Mouse (Mus musculus) kidney, postnatal 36 days (tissue): ENCODE data around the gene Rrbp1.
A peak's percentile ranks its signal among the peaks of the same experiment; 100 is the strongest.

Experiments
- DNase-seq, 2 experiments: peaks; one replicate each; pipeline ENCODE4 v3.0.0; 2021 to 2022; ENCODE audit warnings: mixed read lengths in 2 of 2

The Rrbp1 gene

DNA sequence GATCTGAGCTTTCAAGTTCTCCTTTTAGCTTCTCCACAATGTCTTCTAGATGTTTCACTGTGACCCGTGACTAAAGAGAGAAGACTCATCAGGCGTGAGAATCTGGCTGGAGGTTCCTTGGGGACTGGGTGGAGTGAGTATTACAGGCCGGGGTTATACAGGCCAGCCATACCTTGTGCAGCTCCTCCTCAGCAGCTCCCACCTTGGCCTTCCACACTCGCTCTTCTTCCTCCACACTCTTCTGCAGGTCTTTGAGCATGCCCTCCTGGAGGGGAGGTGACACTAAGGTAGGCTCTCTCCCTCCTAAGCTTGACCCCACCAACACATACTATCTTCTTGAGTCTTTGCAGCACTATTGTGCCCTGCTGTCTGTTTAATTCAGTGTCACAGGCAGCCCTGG is 57.1 kb downstream of the Rrbp1 start:
- DNase-seq, result no peak

DNA sequence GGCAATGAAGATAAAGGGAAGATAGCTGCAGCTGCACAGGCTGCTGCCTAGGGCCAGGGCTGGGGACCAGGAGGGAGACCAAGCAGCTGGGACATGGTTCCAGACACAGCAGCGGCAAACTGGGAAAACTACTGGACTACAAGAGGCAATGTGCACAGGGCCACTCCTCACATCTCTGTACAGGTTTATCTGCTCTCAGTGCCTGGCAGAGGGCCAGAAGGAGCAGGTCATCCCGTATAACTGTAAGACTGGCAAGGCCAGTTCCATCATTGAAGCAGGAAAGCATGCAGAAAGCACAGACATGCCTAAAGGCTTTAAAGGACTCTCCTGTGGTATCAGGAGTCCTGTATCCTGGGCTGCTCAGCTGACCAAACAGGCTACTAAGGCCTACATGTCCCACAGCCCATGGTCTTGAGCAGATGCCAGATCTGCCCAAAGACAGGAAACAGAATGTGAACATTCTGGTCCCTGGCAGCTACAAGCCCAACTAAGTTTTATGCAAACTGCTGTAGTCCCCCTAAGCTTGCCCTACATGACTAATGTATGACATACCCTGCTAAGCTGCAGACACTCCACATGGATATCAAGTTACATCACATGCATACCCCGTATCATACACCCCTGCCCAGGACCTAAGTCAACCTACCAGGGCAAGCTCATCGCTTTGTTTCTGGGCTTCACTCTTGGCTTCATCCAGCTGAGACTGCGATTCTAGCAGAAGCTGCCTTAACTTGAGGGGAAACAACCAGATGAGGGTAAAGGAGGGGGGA is 59.3 kb downstream of the Rrbp1 start:
- DNase-seq, result peak; percentile 35 to 67

DNA sequence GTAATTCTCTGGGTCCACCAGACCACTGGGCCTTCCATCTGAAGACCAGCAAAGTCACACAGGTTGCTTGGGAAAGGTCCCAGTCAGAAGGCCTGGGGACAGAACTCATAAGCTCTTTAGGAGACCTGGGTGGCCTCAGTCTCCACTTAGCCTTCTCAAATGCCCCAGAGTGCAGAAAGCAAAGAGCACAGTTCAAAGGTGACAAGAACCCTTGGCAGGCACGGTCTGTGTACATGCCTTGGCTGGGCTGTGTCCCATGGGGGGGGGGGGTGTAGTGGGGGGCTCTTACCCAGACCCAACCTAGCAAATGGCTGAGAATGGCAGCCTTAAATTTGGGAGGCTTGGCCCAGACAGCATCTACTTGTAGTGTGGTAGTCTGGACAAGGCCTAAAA is 60.0 kb downstream of the Rrbp1 start:
- peak in 1 of 2 experiments; percentile 51 for DNase-seq

DNA sequence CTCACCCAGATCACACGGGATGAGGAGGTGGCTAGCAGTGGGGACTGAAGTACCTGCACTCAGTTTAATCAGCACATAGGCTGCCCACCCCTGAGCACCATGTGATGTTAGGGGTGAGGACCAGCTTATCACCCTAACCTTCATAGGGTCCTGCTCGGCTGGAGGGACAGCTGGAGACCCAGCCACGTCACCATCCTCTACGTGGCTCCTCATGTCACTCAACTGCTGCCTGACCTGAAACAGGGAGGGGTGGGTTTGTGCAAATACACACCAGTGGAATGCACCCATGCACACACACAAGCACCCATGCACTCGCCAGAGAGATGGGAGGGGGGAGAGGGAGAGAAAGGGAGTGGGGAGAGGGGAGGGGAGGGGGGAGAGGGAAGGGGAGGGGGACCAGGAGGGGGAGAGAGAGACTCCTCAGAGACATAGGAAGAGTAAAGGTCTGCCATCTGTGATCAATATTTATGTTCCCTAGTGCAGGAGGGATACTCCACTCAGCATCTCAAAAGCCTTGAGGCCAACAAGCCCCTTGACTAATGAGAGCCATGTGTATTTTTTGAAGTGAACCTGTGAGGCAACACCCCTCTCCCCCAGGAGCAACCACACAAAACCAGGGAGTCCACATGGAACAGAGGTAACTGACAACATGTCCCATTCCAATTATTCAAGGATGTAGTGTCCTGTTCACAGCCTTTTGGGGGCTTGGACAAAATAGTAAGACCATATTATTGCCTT is 60.6 kb downstream of the Rrbp1 start:
- no peak for DNase-seq

DNA sequence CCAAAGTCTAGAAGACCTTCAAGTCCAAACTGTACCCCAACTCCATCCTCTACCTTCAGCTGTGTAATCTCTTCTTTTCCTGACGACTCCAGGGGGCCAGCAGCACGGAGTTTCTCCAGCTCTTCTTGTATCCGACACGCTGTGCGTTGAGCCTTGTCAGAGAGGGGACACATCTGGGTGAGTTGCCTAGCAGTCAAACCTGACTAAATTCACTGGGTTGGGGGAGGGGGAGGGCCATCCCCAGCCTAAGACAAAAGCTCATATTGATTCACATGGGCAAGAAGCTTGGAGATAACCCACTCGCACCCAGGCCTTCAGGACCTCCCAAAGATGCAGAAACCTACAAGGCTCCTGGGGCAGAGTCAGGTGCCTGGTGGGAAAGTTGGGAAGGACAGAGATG is 61.8 kb downstream of the Rrbp1 start:
- no peak for DNase-seq

DNA sequence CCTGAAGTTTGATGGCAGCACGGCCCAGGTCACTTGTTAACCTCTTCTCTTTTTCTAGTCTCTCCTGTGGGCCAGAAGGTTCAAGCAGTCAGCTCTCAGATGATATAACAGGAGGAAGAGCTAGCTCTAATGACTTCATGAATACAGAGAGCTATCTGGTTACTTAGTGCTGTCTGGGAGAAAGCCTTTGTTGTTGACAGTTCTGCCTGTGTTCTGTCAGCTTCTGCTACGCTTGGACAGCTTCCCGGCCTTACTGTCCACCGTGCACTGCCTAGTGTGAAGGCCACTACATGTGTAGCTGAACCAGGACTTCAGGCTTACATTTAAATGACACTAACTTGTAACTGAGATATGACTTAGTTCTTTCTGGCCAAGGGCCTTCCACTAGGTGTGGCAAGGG is 62.6 kb downstream of the Rrbp1 start:
- DNase-seq, result no peak

DNA sequence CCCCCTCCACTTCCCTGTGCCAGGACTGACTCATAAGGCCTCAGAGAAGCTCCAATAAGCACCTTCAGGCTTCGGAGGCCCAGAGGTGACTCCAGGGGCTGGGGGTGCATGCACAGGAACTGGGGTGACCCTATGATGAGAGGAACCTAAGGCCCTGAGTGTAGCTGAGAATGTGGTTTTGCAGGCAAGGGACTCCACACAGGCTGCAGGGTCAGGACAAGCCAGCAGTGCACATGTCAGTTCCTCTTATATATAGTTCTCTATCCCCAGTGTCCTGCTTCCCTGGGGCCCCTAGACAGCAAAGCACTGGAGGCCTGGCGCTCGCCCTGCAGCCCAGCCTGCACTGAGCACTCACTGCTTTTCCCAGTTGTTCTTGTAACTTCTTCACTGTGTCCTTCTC is 63.1 kb downstream of the Rrbp1 start:
- DNase-seq, result no peak

DNA sequence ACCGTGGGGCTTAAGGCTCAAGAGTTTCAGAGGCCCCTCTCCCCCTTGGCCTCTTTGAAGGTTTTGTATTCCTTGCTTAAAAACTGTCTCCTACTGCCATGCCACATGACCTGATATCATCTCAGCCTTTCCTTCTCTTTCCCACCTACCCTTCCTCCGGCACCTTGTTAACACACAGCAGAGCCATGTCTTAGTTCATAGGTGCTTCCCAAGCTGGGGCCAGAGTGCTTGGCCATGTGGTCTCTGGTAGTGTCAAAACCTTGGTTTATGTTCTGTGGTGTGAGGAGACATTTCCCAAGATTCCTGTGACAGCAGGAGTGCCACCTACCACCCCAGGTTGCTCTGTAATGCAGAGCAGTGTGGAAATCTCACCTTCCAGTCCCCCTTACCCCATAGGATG is 64.7 kb downstream of the Rrbp1 start:
- DNase-seq, result no peak

DNA sequence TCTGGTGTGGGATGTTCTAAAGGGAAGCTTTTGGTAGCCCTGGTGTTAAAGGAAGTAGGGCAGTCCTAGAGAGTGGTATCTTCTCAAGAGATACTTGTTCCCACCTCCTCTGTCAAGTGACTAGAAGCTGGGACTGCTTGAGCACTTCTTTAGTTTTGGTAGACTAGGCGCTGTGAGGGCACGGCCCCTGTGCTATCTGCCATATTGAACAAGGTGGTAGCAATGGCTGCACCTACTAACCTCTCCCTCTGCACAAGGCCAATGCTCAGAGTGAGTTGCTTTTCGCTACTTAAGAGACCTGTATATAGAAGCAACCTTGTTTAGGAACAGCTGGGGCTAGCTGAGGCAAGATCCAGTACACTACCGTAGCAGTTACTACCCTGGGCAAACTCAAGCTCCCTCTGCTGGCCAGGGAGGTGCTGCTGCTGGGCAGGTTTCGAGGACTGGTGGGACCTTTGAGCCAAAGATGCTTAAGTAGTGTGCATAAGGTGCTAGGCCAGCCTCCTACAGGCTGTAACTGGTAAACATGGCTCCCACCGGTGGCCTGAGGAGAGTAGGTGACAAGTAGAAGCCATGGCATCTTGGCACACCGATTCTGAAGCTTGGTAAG is 65.5 kb downstream of the Rrbp1 start:
- peak; percentile 59 to 79 for DNase-seq

DNA sequence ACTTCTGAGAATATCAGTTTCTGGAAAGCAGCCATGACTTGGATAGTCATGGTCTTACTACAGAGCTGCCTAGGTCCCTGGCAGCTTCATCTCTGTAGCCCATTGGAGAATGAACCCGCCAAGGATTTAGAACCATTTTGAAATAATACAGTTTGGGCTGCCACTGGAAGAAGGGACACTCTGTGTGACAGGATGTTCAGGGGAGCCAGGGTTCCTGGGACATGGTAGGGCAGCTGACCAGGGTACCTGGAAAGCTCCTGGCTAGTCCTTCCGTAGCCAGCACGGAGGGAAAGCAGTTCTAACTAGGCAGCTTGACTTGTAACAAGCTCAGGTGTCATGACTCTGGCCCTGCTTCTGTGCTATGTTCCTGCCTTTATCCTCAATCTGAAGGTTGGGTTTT is 66.3 kb downstream of the Rrbp1 start:
- no peak for DNase-seq

DNA sequence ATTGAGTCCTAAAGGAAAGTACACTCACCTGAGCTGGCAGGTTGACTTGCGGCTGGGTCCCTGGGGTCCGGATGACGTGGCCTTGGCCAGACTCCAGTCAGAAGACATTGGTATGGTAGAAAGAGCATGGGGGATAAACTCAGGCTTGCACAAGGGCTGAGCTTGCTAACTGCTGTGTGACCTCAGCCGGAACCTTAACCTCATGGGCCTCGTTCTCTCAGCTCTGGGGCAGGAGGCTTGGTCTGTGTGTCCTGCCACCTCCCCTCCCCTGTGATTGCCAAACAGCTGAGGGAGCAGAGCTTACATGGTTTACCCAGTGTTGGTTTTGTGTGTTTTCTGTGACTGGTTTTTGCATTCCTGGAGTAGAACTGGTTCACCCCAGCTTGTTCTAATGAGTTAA is 70.7 kb downstream of the Rrbp1 start:
- DNase-seq, result no peak

DNA sequence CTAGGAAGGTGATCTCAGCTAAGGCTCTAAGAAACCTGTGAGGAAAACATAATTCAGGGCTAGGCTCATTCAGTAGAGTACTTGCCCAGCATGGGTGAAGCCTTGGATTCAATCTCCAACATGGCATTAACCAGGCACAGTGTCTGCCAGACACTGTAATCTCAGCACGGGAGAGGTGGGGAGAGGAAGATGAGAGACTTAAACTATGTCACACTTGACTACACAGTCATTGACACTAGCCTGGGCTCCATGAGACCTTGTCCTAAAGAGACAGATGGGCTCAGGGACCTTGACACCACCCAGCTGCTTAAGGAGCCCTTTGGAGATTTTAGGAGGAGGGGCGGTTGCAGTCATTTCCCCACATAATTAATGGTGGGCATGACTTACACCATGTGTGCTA is 73.2 kb downstream of the Rrbp1 start:
- DNase-seq, result no peak

DNA sequence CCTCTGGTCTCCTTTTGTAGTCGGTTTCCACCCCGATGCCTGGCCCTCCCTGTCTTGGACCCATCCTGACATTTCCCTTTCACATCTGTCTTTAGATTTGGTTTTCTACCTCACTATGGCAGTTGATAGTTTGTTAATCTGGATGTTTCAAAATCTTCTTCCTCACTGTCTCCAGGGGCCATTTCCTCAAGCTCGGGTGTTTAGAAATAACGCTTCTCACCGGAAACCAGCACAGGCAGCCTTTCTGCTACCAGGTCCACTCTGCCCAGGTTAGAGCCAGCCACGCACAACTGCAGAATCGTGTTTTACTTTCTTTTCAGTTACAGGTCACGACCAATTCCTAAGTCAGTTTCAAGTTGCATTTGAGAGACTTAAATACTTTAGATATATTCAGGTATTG is 76.6 kb downstream of the Rrbp1 start:
- DNase-seq, result no peak

DNA sequence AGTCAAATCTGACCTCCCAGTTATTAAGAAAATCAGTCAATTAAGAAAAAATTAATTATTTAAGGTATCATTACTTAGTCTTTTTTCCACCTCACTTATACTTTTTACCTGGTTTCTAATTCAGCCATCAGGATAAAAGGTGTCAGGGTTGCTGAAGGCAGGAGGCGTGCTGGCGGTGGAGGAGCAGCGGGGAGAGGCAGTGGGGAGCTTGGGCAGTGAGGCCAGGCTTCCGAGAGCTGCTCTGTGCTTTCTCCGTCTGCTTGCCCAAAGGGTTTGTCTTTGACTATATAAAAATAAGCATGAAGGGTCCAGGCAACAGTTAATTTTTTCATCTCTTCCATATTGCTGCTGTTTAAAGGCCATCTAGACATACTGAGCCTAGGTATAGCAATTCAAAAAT is 77.5 kb downstream of the Rrbp1 start:
- DNase-seq, result no peak

DNA sequence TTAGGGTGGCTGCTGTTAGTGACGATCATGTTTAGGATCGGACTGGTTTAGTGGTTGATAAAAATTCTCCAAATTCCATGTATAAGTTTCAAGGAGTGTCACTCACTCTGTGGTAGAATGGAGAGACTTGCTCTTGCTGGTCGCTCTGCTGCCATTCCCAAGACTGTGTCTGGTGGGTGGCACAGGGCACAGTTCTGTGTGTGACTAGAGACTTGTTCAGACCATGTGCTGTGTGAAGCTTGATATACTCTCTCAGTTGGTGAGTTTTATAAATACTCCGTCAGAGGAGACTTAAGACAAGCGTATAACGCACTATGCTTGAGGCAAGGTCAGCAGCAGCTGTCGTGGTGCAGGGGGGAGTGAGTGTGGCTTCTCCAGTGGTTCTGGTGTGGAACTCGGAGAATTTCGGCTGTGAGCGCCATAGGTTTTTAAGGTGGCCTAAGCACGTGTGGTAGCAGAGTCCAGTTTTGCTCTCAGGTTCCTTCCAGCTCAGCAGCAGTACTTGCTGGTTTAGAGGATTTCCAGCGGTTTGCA is 78.7 kb downstream of the Rrbp1 start:
- no peak for DNase-seq

DNA sequence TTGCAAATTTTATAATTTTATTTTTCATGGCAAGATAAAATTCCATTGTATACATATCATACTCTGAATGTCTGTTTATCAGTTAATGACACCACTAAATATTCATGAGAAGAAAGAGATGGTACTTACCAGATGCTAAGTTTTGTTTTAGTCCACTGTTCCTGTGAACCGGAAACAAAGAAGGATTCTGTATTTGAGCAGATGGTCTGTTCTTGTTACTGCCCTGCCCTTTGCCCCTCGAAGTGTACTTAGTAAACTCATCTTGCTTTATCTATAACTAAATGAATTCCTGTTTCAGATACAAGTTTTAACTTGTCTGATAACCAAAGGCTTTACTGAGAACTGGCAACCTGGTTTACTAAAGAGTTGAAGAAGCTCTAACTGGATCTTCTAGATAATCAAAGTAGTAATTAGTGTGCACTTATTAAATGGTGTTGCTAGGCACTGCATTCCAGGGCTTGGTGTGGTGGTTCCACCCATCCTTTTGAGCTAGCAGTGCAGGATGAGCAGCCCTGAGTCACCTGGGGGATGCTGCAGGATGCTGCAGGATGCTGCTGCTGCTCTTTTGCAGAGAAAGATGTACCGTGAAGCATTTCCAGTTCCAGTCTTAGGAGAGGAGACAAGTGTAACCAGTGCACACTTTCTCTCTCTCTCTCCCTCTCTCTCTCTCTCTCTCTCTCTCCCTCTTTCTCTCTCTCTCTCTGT is 81.3 kb downstream of the Rrbp1 start:
- DNase-seq, result no peak

DNA sequence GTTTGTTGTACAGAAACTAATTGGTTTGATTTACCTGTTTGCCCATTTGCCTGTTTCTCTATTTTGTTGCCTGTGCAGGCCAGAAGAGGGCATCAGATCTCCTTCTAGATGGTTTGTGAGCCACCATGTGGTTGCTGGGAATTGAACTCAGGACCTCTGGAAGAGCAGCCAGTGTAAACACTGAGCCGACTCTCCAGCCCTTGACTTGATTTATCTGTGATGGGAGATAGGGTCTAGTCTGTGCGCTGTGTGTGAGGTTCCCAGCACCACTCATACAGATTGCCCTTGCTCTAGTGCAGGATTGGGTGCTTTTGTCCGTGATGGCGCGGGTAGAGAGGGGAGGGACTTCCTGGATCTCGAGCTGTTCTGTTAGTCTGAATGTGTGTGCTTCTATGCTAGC is 85.2 kb downstream of the Rrbp1 start:
- DNase-seq, result no peak

DNA sequence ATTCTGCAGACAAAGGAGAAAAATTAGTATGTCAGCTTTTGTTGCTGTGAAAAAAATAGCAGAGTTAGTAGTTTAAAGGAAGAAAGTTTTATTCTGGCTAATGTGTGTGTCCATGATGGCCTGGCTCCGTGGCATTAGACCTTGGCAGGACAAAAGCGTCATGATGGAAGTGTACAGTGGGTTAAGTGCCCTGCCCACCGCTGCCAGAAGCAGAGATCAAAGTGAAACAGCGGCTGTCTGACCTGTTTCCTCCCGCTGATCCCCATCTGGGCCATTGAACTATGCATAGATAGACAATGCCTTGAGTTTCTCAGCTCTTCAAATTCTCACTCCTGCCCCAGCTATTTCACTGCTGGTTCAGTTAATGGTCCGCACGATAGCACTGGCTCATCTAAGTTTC is 87.0 kb downstream of the Rrbp1 start:
- no peak for DNase-seq

DNA sequence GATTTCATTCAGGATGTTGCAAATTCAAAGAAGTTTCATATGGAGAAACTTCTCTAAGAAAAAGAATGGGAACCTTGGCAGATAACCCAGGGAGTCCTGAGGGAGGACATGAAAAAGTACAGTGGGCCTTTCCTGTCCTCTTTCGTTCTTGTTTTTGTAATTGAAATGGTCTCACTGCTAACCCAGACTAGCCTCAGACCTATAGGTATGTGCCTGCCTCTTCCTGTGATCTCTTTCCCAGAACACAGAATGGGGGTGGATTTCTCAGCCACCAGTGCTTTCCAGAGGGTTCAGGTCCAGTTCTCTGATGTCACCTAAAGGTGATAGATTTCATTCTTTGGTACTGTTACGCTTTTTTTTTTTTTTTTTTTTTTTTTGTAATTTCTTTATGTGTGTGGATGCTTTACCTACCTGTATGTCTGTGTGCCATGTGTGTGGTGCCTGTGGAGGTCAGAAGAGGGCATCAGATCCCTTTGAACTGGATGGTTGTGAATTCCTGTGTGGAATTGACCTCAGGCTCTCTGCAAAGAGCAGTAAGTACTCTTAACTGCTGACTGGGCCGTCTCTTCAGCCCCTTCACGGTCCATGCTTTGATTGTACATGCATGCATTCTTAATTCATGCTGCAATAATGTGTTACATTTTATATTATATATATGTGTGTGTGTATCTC is 92.1 kb downstream of the Rrbp1 start:
- DNase-seq, result peak; percentile 34 to 40

DNA sequence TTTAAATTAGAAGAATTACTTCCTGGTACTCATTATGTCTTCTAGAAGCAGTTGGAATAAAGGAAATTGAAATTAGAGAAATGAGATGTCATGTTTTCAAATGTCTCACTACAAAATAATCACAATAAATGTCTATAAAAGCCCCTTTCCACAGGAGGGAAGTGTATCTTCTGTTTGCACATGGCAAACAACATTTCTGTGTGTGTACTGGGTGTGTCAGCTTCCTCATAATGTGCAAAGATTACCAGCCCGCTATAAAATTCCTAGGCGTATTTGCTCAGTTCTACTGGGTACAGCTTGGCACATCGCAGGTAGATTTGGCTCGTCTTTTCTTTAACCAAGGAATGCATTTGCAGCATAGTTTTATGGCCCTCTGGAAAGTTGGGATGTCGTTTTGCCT is 93.4 kb downstream of the Rrbp1 start:
- DNase-seq, result no peak

DNA sequence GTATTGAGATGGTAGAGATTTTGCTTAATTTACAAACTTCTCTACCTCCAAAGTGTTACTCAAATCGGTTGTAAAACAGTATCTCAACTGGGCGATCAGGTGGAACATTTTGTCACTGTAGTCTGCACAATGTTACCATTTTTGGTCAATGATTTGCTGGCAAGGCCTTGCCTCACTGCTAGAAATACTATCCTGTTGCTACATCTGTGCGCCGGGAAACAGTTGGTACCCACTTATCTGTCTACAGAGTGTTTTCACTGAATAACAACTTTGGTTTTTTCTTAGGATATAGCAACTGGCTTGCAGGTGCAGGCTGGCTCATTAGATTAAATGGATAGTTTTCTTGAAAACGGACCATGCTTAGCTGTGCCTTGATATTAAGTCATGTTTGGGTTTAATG is 94.8 kb downstream of the Rrbp1 start:
- peak; percentile 46 to 49 for DNase-seq

DNA sequence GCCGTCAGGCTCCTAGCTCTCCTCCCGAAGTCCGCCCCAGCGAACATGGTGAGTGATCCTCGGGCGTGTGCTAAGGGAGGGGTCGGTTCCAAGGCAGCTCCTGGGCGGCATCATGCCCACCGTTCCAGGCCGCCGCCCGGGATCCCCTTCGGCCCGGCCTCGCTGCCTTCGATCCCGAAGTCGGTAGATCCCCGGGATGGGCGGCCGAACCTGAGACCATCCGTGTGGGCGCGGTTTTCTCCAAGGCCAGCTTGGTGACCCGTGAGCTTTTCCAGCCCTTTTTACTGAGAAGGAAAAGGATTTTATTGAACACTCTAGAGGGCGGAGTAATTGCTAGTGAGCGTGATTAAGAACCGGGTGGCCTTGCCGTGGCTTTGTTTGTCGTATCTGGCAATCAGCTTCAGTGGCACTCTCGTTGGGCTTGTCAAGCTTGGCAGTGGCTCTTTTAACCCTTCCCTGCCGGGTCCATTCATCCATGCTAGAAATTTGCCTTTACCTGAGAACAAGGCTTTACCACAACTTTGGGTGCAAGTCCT is 95.4 kb downstream of the Rrbp1 start:
- DNase-seq, result peak in 1 of 2 experiments; percentile 35
